Mouse (Mus musculus): ENCODE results near the gene Ripply3.

GRCm38 (mm10) chr16:94371301-94371931 is 43.2 kb downstream of the Ripply3 start, which contains the start of gene Pigp:
- TF ChIP-seq CTCF (IDR thresholded peaks at IDR 0.05; ENCODE audit: extremely low read depth, insufficient read depth, low read length): no peak
- TF ChIP-seq POLR2A (IDR thresholded peaks at IDR 0.05; ENCODE audit: extremely low read depth, insufficient read depth, low read length): no peak
